Mouse (Mus musculus) embryo, embryonic 11.5 days (tissue): ENCODE measurements around the gene Cpe.

Source experiments
- DNase-seq: peaks from one replicate; pipeline ENCODE4 v3.0.0-alpha.2; 2012; ENCODE audit warnings: low read depth, low spot score

Gene Cpe

DNA sequence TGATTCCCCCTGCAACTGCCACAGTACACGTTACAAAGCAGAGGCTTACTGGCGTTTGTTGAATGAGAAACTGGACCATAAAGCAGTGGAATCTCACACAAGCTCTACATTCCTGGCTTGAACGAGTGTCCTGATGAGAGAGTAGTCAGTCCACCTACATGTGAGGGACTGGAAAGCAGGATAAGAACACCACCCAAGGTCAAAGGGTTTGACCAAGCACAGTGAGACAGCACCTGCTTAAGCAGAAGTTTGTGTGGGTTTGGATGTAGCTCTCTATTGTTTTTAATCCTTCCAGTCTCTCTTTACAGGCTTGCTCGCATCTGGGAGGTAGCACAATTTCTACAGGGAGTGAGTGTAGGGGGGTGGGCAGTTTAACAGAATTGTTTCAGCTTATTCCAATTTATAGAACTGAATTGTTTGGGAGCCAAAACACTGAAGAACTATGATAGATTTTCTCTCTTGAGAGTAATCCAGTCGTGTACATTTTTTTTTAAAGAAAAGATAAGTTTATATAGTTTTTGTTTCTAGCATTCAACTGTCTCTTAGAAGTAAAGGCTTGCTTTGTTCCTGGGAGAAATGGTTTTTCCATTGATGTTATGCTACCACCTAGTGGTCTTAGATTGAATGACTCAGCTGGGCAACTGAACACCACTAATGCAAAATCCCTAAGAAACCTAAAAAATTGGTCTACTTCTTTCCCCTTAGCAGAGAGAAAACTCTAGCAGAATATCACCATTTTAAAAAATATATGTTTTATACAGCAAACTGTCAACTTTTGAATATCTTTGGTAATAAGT lies 144.6 kb downstream of the Cpe start:
- peak; percentile 43 for DNase-seq

DNA sequence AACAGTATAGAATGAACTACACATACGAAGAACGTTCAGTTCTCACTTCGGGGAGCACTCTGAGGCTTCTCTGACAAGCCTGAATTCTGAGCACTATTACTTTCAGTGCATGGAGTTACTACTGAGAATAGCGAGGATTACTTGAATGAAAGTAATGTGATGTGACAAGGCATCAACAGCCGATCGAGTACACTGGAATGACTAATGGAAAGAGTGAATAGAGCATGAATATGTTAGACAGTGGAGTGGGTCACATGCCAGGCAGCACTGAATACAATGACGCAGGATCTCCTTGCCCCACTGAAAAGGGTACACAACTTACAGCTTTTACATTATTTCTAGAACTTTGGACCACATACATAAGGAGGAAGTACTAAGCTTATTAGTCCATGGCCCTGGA lies 149.4 kb downstream of the Cpe start:
- DNase-seq: no peak
